In genomic region chr11:29813267-29813666, GRCm38 (mm10) we compare ENCODE assay signal across 14 mouse cellular contexts.
"Had no signal": no experiment of that assay in that cellular context is flagged by ENCODE, and none has a peak within 500 bp of the region (broad histone marks: within the 10 kb centered on the region; RNA-seq: fewer than 3 reads in every experiment).

No protein-coding gene starts in this region.

- H3K4me3 ChIP-seq: midbrain, embryonic 10.5 days; midbrain, embryonic 12.5 days; neural tube, embryonic 12.5 days; stomach, embryonic 15.5 days had no signal

- H3K9ac ChIP-seq: lung, embryonic 14.5 days; midbrain, embryonic 12.5 days; neural tube, embryonic 12.5 days; stomach, embryonic 15.5 days had no signal

- H3K27ac ChIP-seq: midbrain, embryonic 10.5 days; midbrain, embryonic 12.5 days; neural tube, embryonic 12.5 days; stomach, embryonic 15.5 days; stomach, postnatal 0 days had no signal

- H3K27me3 ChIP-seq: midbrain, embryonic 12.5 days; neural tube, embryonic 12.5 days; stomach, embryonic 15.5 days had no signal

- DNase-seq: lung, adult 18-20 months; lung, embryonic 14.5 days; lung, postnatal 10 days; lung, postnatal 4 days; midbrain, embryonic 14.5 days; right cerebral cortex, postnatal 14 days; thymus, adult 18-20 months; thymus, postnatal 14 days; thymus, postnatal 36 days had no signal

- H3K9me3 ChIP-seq: midbrain, embryonic 10.5 days; midbrain, embryonic 12.5 days; neural tube, embryonic 12.5 days; stomach, embryonic 15.5 days had no signal

- H3K4me2 ChIP-seq: lung, embryonic 14.5 days; midbrain, embryonic 12.5 days; neural tube, embryonic 12.5 days; stomach, embryonic 15.5 days had no signal

- H3K36me3 ChIP-seq: midbrain, embryonic 10.5 days; midbrain, embryonic 12.5 days; neural tube, embryonic 12.5 days; stomach, embryonic 15.5 days had no signal

- H3K4me1 ChIP-seq: midbrain, embryonic 10.5 days; midbrain, embryonic 12.5 days; neural tube, embryonic 12.5 days had no signal
